Mouse (Mus musculus): Measurements from ENCODE around the gene Hepacam2. TPM values are rescaled to one million over a fixed set of nuclear protein-coding genes. Genes with fewer than 3 reads are reported as not detected.
"Not testable (repeated sequence)": the region's sequence is repeated elsewhere in the genome, so short reads cannot be mapped to it uniquely, and the experiment has no call there.

Hepacam2 gene
- polyA plus RNA-seq, 1 experiment from 2014 or later: 0.66 TPM

- peak; percentile 47; the same call in 1 of the 2 replicates for ATAC-seq
- H3K36me3 ChIP-seq (ENCODE audit: control insufficient read depth, insufficient read depth): no peaks in the 10 kb centered on the region
Observed at GRCm38 (mm10) chr6:3443905-3444304, 54.2 kb downstream of the Hepacam2 start.

DNA sequence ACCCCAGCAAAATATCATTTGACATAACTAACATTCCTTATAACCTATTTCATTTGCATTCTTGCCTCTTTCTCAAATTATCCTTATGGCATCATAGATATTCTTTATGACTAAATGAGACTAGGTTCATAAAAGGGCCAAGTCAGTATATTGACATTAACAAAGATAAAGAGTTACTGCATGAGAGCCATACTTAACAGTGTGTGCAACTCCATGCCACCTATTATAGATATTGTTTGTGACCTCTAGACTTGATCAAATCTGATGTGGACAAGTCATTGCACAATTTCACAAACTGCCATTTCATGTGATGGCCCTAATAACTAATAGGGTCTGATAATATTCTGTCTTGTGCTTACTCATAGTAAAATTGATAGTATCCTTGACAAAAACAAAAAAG is 62.0 kb downstream of the Hepacam2 start:
- ATAC-seq: no peak

More at GRCm38 (mm10) chr6:3443905-3444304, 54.2 kb downstream of the Hepacam2 start:
- Histone ChIP-seq H3K9ac (replicated peaks; ENCODE audit: low read depth, low read length) (no peak overlapping the region), H3K4me1 (replicated peaks; ENCODE audit: control insufficient read depth, insufficient read depth, low read length) (no peaks in the 10 kb centered on the region), H3K9me3 (ENCODE audit: control insufficient read depth, low read length) (no peaks in the 10 kb centered on the region), H3K27ac (ENCODE audit: low read length) (no peak overlapping the region), H3K27me3 (replicated peaks; ENCODE audit: control insufficient read depth, insufficient read depth, low read length) (no peaks in the 10 kb centered on the region), H3K4me3 (replicated peaks; ENCODE audit: low read length) (no peak overlapping the region), H3K4me2 (ENCODE audit: low read length) (no peak overlapping the region)
- WGBS: 21% methylated on average over 1 of the region's 1 CpGs

DNA sequence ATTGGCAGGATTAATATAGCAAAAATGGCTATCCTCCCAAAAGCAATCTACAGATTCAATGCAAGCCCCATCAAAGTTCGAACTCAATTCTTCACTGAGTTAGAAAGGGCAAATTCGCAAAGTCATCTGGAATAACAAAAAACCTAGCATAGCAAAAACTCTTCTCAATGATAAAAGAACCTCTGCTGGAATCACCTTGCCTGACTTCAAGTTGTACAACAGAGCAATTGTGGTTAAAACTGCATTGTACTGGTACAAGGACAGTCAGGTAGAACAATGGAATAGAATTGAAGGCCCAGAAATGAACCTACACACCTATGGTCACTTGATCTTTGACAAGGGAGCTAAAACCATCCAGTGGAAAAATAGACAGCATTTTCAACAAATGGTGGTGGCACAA is 67.1 kb downstream of the Hepacam2 start:
- not testable (repeated sequence) for H3K27ac ChIP-seq (ENCODE audit: low read length); H3K9ac ChIP-seq (replicated peaks; ENCODE audit: low read depth, low read length); H3K27me3 ChIP-seq (replicated peaks; ENCODE audit: control insufficient read depth, insufficient read depth, low read length); H3K36me3 ChIP-seq (ENCODE audit: control insufficient read depth, insufficient read depth); H3K4me1 ChIP-seq (replicated peaks; ENCODE audit: control insufficient read depth, insufficient read depth, low read length); H3K4me2 ChIP-seq (ENCODE audit: low read length); ATAC-seq; H3K9me3 ChIP-seq (ENCODE audit: control insufficient read depth, low read length); H3K4me3 ChIP-seq (replicated peaks; ENCODE audit: low read length)
- 87% methylated on average over 2 of the region's 2 CpGs for WGBS

More for the DNA sequence above, 62.0 kb downstream of the Hepacam2 start:
- Histone ChIP-seq H3K4me3 (replicated peaks; ENCODE audit: low read length) (no peak overlapping the region), H3K4me2 (ENCODE audit: low read length) (no peak overlapping the region), H3K27ac (ENCODE audit: low read length) (no peak overlapping the region), H3K9me3 (ENCODE audit: control insufficient read depth, low read length) (no peaks in the 10 kb centered on the region), H3K9ac (replicated peaks; ENCODE audit: low read depth, low read length) (no peak overlapping the region), H3K27me3 (replicated peaks; ENCODE audit: control insufficient read depth, insufficient read depth, low read length) (no peaks in the 10 kb centered on the region), H3K36me3 (ENCODE audit: control insufficient read depth, insufficient read depth) (no peaks in the 10 kb centered on the region), H3K4me1 (replicated peaks; ENCODE audit: control insufficient read depth, insufficient read depth, low read length) (no peaks in the 10 kb centered on the region)

- no peak for ATAC-seq
- H3K4me1 ChIP-seq (replicated peaks; ENCODE audit: control insufficient read depth, insufficient read depth, low read length): no peaks in the 10 kb centered on the region
- no peaks in the 10 kb centered on the region for H3K9me3 ChIP-seq (ENCODE audit: control insufficient read depth, low read length)
- no peak overlapping the region for H3K4me2 ChIP-seq (ENCODE audit: low read length)
- H3K36me3 ChIP-seq (ENCODE audit: control insufficient read depth, insufficient read depth): no peaks in the 10 kb centered on the region
- H3K4me3 ChIP-seq (replicated peaks; ENCODE audit: low read length): no peak overlapping the region
- H3K27me3 ChIP-seq (replicated peaks; ENCODE audit: control insufficient read depth, insufficient read depth, low read length): no peaks in the 10 kb centered on the region
- H3K27ac ChIP-seq (ENCODE audit: low read length): no peak overlapping the region
- WGBS: 86% methylated on average over 1 of the region's 1 CpGs
- no peak overlapping the region for H3K9ac ChIP-seq (replicated peaks; ENCODE audit: low read depth, low read length)
Observed at GRCm38 (mm10) chr6:3427047-3427446, 71.1 kb downstream of the Hepacam2 start.

- H3K4me2 ChIP-seq (ENCODE audit: low read length); H3K9ac ChIP-seq (replicated peaks; ENCODE audit: low read depth, low read length); H3K27ac ChIP-seq (ENCODE audit: low read length); H3K4me1 ChIP-seq (replicated peaks; ENCODE audit: control insufficient read depth, insufficient read depth, low read length); H3K27me3 ChIP-seq (replicated peaks; ENCODE audit: control insufficient read depth, insufficient read depth, low read length); H3K36me3 ChIP-seq (ENCODE audit: control insufficient read depth, insufficient read depth); H3K4me3 ChIP-seq (replicated peaks; ENCODE audit: low read length); ATAC-seq; H3K9me3 ChIP-seq (ENCODE audit: control insufficient read depth, low read length): not testable (repeated sequence)
Observed at GRCm38 (mm10) chr6:3425333-3425732, 72.8 kb downstream of the Hepacam2 start.

DNA sequence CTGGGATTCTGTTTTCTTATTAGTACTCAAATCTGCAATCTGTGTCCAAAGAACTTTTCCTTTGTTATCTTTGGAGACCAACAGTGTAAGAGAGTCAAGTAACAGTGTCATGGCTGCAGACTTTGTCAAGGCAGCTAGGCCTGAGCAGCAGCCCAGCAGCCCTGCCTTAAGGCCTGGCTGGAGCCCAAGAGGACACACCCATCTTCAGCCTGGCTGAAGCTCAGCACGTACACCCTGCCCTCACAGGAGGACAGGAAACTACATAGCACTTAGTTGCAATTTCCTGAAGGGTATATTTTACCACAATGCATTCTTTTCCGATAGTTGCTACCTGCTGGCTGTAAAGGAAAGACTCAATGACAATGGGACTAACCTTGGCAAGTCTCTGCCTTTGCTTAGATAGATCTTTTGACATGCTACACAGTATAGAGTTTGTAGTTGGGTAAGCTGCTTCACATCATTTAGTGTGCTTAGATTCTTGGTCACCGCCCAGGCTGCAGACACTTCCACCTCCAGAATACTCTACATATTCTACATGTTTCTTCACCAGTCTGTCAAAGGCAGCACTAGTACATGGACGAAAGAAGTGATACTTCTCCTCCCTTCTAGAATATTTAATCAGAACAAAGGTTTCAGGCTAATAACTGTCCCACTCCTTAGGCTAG is 73.4 kb downstream of the Hepacam2 start:
- H3K9me3 ChIP-seq (ENCODE audit: control insufficient read depth, low read length); H3K27ac ChIP-seq (ENCODE audit: low read length); H3K36me3 ChIP-seq (ENCODE audit: control insufficient read depth, insufficient read depth); H3K4me2 ChIP-seq (ENCODE audit: low read length); H3K4me1 ChIP-seq (replicated peaks; ENCODE audit: control insufficient read depth, insufficient read depth, low read length); ATAC-seq; H3K4me3 ChIP-seq (replicated peaks; ENCODE audit: low read length); H3K9ac ChIP-seq (replicated peaks; ENCODE audit: low read depth, low read length); H3K27me3 ChIP-seq (replicated peaks; ENCODE audit: control insufficient read depth, insufficient read depth, low read length): not testable (repeated sequence)
- 63% methylated on average over 1 of the region's 4 CpGs for WGBS

Other genes with a start within 250 kb of the Hepacam2 start
- gene Samd9l, start 98.7 kb downstream of the Hepacam2 start, polyA plus RNA-seq (2015; fragmentation: Nextera tagmentation; extraction: Ambion mirVana): 1.3 and 1.5 TPM in 2 replicates
- 53.5 and 59.5 TPM in 2 replicates for gene Vps50, start 84 bp upstream of the Hepacam2 start, polyA plus RNA-seq (2015; fragmentation: Nextera tagmentation; extraction: Ambion mirVana)

Measured in forebrain, embryonic 16.5 days (tissue).